Mouse (Mus musculus): ENCODE results near the gene Mthfr.
A peak's percentile ranks its signal among the peaks of the same experiment; 100 is the strongest.

Gene Mthfr

DNA sequence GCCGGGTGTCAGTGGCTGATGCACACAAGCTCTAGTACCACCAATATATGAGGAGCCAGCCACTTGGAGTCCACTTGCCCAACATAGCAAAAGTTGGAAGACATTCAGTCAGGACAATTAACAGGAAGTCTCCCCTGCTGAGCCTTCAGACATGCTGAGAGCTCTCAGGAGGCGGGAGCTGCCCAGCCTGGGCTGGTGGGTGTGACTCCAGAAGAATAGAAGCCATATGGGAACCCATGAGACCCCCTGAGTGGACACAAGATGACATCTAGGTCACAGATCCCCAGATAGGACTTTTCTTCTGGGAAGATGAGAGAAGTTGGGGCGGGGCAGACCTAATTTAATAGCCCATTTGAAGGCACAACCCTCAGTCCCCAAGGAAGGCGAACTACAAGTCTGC lies 50.3 kb downstream of the Mthfr start:
- no peak for DNase-seq (ENCODE audit: low read depth)

DNA sequence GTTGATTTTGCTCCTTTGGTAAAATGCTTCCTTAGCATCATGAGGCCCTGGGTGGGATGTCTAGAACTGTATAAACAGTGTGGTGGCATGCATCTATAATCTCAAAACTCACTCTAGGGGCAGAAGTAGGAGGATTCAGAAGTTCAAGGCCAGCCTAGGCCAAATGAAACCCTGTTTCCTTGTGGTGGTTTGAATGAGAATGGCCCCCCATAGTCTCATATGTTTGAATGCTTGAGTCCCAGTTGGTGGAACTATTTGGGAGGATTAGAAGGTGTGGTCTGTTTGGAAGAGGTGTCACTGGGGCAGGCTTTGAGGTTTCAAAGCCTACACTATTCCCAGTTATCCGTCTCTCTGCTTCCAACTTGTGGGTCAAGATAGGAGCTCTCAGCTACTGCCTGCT lies 52.3 kb downstream of the Mthfr start:
- no peak for DNase-seq (ENCODE audit: low read depth)

DNA sequence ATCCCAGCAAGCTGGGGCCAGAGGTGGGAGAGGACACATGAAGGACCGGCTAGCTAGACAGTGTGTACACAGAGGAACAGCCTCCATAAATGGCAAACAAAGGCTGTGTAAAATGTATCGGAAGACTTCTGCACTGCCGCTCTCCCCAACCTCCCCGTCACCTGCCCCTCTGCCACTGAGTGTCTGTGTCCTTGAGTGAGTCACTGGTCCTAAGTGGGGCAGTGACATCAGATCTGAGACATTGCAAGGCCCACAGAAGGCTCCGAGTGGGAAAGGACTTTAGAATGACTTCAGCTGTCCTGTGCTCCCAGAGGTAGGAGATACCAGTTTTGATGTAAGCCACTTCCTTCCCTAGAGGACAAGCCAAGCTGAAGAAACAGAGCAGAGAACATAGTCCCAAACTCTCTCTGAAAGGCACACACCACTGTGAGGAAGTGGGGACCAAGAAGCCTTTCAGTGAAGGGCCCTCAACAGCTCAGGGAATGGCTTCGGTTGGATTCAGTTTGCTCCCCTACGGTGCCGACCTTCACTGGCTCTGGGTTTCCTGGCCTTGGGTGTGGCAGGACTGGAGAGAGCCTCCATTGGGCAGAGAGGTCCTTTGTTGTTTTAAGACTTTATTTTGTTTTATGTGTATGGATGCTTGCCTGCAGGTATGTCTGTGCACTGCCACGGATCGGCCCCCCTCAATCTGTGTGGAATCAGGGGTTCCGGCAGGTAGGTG lies 53.8 kb downstream of the Mthfr start:
- DNase-seq (ENCODE audit: low read depth), result no peak

GRCm38 (mm10) chr4:148094161-148094560 lies 55.3 kb downstream of the Mthfr start:
- no peak for DNase-seq (ENCODE audit: low read depth)

DNA sequence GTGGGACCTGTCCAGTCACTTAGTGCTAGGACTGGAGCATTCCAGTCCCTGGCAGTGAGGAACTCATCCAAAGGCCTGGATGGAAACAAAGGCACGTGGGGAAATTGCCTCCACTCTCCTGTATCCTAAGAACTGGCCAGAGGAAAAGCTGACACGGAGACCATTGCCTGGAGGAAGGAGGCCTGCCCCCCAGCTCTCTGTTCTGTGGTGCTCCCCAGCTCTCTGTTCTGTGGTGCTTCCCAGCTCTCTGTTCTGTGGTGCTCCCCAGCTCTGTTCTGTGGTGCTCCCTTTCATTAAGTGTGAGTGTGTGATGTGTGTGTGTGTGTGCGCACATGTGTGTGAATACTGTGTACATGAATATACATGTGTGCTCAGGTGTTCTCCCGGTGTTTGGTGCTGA lies 56.2 kb downstream of the Mthfr start:
- no peak for DNase-seq (ENCODE audit: low read depth)

GRCm38 (mm10) chr4:148097936-148098335 lies 59.1 kb downstream of the Mthfr start:
- DNase-seq (ENCODE audit: low read depth), result no peak

GRCm38 (mm10) chr4:148098666-148099065 lies 59.8 kb downstream of the Mthfr start:
- DNase-seq (ENCODE audit: low read depth), result no peak

DNA sequence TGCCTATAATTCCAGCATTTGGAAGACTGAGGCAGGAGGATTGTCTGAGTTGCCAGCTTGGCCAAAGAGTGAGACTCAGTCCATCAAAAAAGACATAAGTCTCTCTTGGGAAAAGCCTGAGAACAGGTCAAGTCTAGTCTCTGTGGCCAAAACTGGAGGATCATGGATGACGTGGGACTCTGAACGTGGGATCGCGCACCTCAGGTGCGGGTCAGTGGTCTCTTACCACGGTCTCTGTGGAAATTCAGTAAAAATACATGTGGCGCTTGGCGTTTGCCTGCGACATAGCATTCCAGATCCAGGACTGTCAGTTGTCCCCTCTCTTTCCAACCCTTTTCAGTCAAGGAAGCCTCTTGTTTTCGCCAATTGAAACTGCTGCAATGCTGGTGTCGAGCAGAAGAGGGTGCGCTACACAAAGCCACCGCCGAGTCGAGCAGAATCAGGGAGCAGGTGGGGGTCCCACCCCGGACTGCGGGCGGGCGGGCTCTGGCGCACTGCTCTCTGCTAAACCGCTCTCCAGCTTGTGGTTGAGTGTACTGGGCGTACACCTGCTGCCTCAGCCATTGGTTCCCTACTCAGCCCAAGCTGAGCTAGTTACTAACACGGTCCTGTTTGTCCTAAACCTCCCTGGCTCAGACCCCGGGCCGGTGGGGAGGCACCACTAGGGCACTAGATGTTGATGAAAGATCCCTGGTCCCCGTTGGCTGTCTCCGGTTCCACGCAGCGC lies 63.1 kb downstream of the Mthfr start:
- peak; percentile 21 for DNase-seq (ENCODE audit: low read depth)

DNA sequence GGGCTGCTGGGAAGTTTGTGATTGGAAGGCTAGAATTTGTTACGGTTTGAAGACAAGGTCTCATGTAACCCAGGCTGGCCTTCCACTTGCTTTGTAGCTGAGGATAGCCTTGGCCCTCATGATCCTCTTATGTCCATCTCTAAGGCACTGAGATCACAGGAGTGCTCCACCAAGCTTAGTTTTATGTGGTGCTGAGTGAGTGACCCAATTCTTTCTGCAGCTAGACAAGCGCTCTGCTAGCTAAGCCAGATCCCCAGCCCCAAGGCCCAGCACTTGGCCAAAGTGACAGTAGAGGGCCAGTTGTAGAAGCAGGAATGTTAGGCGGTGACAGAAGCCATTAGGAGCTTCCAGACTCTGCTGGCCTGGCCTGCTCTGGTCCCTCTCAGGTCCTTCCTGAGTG lies 65.3 kb downstream of the Mthfr start:
- no peak for DNase-seq (ENCODE audit: low read depth)

DNA sequence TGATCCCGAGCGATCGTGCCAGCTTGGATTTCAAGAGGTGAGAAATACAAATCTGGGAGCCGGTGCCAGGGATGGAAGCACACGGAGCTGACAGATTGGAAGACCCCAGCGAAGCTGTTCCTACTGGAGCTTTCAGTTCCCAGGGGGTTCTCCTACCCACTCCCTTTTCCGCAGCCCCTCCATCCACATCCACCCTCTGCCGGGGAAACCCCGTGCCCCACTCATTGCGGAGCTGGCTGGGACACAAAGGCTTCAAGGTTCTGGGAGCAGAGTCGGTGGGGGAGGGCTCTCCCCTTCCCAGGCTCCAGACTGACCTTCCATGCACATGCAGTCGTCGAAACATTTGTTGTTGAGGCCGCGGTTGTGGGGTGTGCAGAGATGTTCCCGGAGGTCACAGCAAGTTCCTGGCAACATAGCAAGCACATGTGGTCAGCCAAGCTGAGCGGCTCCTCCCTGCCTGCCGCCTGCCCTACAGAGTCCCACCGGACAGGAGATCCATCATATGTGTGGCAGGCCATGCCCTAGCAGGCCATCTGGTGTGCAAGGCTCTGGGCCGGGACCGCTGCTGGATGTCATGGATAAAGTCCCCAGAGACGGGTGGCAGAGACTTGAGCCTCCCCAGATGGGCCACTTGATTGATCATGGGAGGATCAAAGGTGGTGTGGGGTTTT lies 68.9 kb downstream of the Mthfr start:
- DNase-seq (ENCODE audit: low read depth), result no peak

GRCm38 (mm10) chr4:148108565-148109100 lies 69.8 kb downstream of the Mthfr start:
- no peak for DNase-seq (ENCODE audit: low read depth)

Data from induced T-regulatory cell, adult 2 months (primary cell).